Mouse (Mus musculus): ENCODE data around the gene Sostdc1.

Sostdc1 gene

GRCm38 (mm10) chr12:36313916-36314315 lies at the start of gene Sostdc1:
Sostdc1 (plus strand) TSS chr12:36314139.
- DNase-seq = no peak

- DNase-seq = no peak
Measured at GRCm38 (mm10) chr12:36267670-36268246, 46.2 kb upstream of the Sostdc1 start.

GRCm38 (mm10) chr12:36274823-36275222 lies 39.1 kb upstream of the Sostdc1 start:
- DNase-seq = no peak

GRCm38 (mm10) chr12:36289634-36290033 lies 24.3 kb upstream of the Sostdc1 start:
- DNase-seq = peak; percentile 12

GRCm38 (mm10) chr12:36290465-36290864 lies 23.5 kb upstream of the Sostdc1 start:
- no peak for DNase-seq

GRCm38 (mm10) chr12:36291346-36291745 lies 22.6 kb upstream of the Sostdc1 start:
- no peak for DNase-seq

- DNase-seq = no peak
Measured at GRCm38 (mm10) chr12:36302326-36302725, 11.6 kb upstream of the Sostdc1 start.

- DNase-seq = no peak
Measured at GRCm38 (mm10) chr12:36302905-36303642, 10.9 kb upstream of the Sostdc1 start.

- DNase-seq = no peak
Measured at GRCm38 (mm10) chr12:36308737-36309420, 5.1 kb upstream of the Sostdc1 start.

GRCm38 (mm10) chr12:36313015-36313414 lies 924 bp upstream of the Sostdc1 start:
- no peak for DNase-seq

GRCm38 (mm10) chr12:36314446-36314845 lies 507 bp downstream of the Sostdc1 start:
- no peak for DNase-seq

GRCm38 (mm10) chr12:36315527-36315926 lies 1.6 kb downstream of the Sostdc1 start:
- no peak for DNase-seq

GRCm38 (mm10) chr12:36316056-36316455 lies 2.1 kb downstream of the Sostdc1 start:
- no peak for DNase-seq

- peak; percentile 2 for DNase-seq
Measured at GRCm38 (mm10) chr12:36317036-36317819, 3.3 kb downstream of the Sostdc1 start.

- DNase-seq = no peak
Measured at GRCm38 (mm10) chr12:36317820-36318135, 3.8 kb downstream of the Sostdc1 start.

GRCm38 (mm10) chr12:36326101-36326521 lies 12.2 kb downstream of the Sostdc1 start:
- DNase-seq = no peak

- DNase-seq = no peak
Measured at GRCm38 (mm10) chr12:36332676-36333075, 18.7 kb downstream of the Sostdc1 start.

- DNase-seq = no peak
Measured at GRCm38 (mm10) chr12:36333837-36334281, 19.9 kb downstream of the Sostdc1 start.

- no peak for DNase-seq
Measured at GRCm38 (mm10) chr12:36344131-36344530, 30.2 kb downstream of the Sostdc1 start.

GRCm38 (mm10) chr12:36360064-36360463 lies 46.1 kb downstream of the Sostdc1 start:
- no peak for DNase-seq

- DNase-seq = no peak
Measured at GRCm38 (mm10) chr12:36360693-36361092, 46.8 kb downstream of the Sostdc1 start.

GRCm38 (mm10) chr12:36364013-36364412 lies 50.1 kb downstream of the Sostdc1 start:
- DNase-seq = no peak
